Mouse (Mus musculus): ENCODE measurements around the gene Bcat2. TPM values are rescaled to one million over a fixed set of nuclear protein-coding genes. Genes with fewer than 3 reads are reported as not detected.

Bcat2 gene
- polyA plus RNA-seq, 1 experiment from 2014 or later, result 45.4 TPM

GRCm38 (mm10) chr7:45529461-45529860, 40.5 kb upstream of the Bcat2 start:
- 0 out of 2 replicates have a peak, but pooled peaks cover 4% of the 10 kb centered on the region for H3K27me3 ChIP-seq
- H3K9me3 ChIP-seq (replicated peaks), result no peaks in the 10 kb centered on the region
- H3K27ac ChIP-seq, result peak overlapping the region; percentile 34; the same call in 1 of the 2 replicates
- H3K36me3 ChIP-seq, result peaks cover 3% of the 10 kb centered on the region
- no peak overlapping the region for H3K4me3 ChIP-seq (replicated peaks)
- WGBS (ENCODE audit: insufficient replicate concordance), result 5% methylated on average over 6 of the region's 6 CpGs
- ATAC-seq (ENCODE audit: low read depth), result no peak
- H3K9ac ChIP-seq, result peak overlapping the region; percentile 10; the same call in 1 of the 2 replicates
- H3K4me1 ChIP-seq (replicated peaks), result peaks cover 36% of the 10 kb centered on the region
- no peak for DNase-seq
- peak overlapping the region; percentile 24; the same call in 1 of the 2 replicates for H3K4me2 ChIP-seq

- Histone ChIP-seq H3K36me3 (no peaks in the 10 kb centered on the region), H3K4me2 (no peak overlapping the region), H3K9ac (no peak overlapping the region), H3K27me3 (0 out of 2 replicates have a peak, but pooled peaks cover 4% of the 10 kb centered on the region), H3K9me3 (replicated peaks) (no peaks in the 10 kb centered on the region), H3K4me1 (replicated peaks) (peaks cover 28% of the 10 kb centered on the region), H3K4me3 (replicated peaks) (no peak overlapping the region), H3K27ac (no peak overlapping the region)
- DNase-seq (no peak), ATAC-seq (ENCODE audit: low read depth) (no peak)
- 68% methylated on average over 2 of the region's 2 CpGs for WGBS (ENCODE audit: insufficient replicate concordance)
Observed at GRCm38 (mm10) chr7:45530643-45531042, 39.3 kb upstream of the Bcat2 start.

- Histone ChIP-seq H3K36me3 (no peaks in the 10 kb centered on the region), H3K4me1 (replicated peaks) (peaks cover 7% of the 10 kb centered on the region), H3K4me2 (no peak overlapping the region), H3K27ac (no peak overlapping the region), H3K9me3 (replicated peaks) (no peaks in the 10 kb centered on the region), H3K9ac (no peak overlapping the region), H3K27me3 (peaks cover 15% of the 10 kb centered on the region), H3K4me3 (replicated peaks) (no peak overlapping the region)
- 65% methylated on average over 1 of the region's 1 CpGs for WGBS (ENCODE audit: insufficient replicate concordance)
- DNase-seq, result no peak
- ATAC-seq (ENCODE audit: low read depth), result no peak
Observed at GRCm38 (mm10) chr7:45535676-45536075, 34.3 kb upstream of the Bcat2 start.

GRCm38 (mm10) chr7:45537602-45538001, 32.4 kb upstream of the Bcat2 start:
- DNase-seq (no peak), ATAC-seq (ENCODE audit: low read depth) (no peak)
- Histone ChIP-seq H3K9me3 (replicated peaks) (no peaks in the 10 kb centered on the region), H3K4me3 (replicated peaks) (peak overlapping the region; percentile 46), H3K27ac (no peak overlapping the region), H3K4me1 (replicated peaks) (peaks cover 7% of the 10 kb centered on the region), H3K36me3 (no peaks in the 10 kb centered on the region), H3K27me3 (peaks cover 15% of the 10 kb centered on the region), H3K4me2 (peak overlapping the region; percentile 61), H3K9ac (no peak overlapping the region)
- 75% methylated on average over 10 of the region's 10 CpGs for WGBS (ENCODE audit: insufficient replicate concordance)

GRCm38 (mm10) chr7:45538163-45539041, 31.6 kb upstream of the Bcat2 start:
- DNase-seq, result no peak
- Histone ChIP-seq H3K27me3 (peaks cover 14% of the 10 kb centered on the region), H3K9me3 (replicated peaks) (no peaks in the 10 kb centered on the region), H3K9ac (peak overlapping the region; percentile 47), H3K4me1 (replicated peaks) (peaks cover 7% of the 10 kb centered on the region), H3K27ac (no peak overlapping the region), H3K4me2 (peak overlapping the region; percentile 61), H3K36me3 (no peaks in the 10 kb centered on the region), H3K4me3 (replicated peaks) (peak overlapping the region; percentile 46)
- WGBS (ENCODE audit: insufficient replicate concordance), result 7% methylated on average over 27 of the region's 29 CpGs
- ATAC-seq (ENCODE audit: low read depth), result peak; percentile 28; the same call in 1 of the 2 replicates

- no peaks in the 10 kb centered on the region for H3K9me3 ChIP-seq (replicated peaks)
- H3K4me3 ChIP-seq (replicated peaks), result no peak overlapping the region
- H3K9ac ChIP-seq, result no peak overlapping the region
- DNase-seq, result no peak
- peaks cover 15% of the 10 kb centered on the region for H3K27me3 ChIP-seq
- ATAC-seq (ENCODE audit: low read depth), result peak; percentile 14; the same call in 1 of the 2 replicates
- no peak overlapping the region for H3K27ac ChIP-seq
- 64% methylated on average over 3 of the region's 3 CpGs for WGBS (ENCODE audit: insufficient replicate concordance)
- peaks cover 7% of the 10 kb centered on the region for H3K4me1 ChIP-seq (replicated peaks)
- no peaks in the 10 kb centered on the region for H3K36me3 ChIP-seq
- H3K4me2 ChIP-seq, result no peak overlapping the region
Observed at GRCm38 (mm10) chr7:45539095-45539494, 30.9 kb upstream of the Bcat2 start.

GRCm38 (mm10) chr7:45540213-45540612, 29.7 kb upstream of the Bcat2 start:
- Histone ChIP-seq H3K27me3 (peaks cover 16% of the 10 kb centered on the region), H3K4me2 (no peak overlapping the region), H3K4me3 (replicated peaks) (no peak overlapping the region), H3K9ac (no peak overlapping the region), H3K4me1 (replicated peaks) (peaks cover 7% of the 10 kb centered on the region), H3K9me3 (replicated peaks) (peaks cover 5% of the 10 kb centered on the region; the same call in 1 of the 2 replicates), H3K27ac (no peak overlapping the region), H3K36me3 (no peaks in the 10 kb centered on the region)
- no peak for ATAC-seq (ENCODE audit: low read depth)
- 61% methylated on average over 2 of the region's 2 CpGs for WGBS (ENCODE audit: insufficient replicate concordance)
- no peak for DNase-seq

GRCm38 (mm10) chr7:45544525-45544924, 25.4 kb upstream of the Bcat2 start:
- WGBS (ENCODE audit: insufficient replicate concordance), result 50% methylated on average over 1 of the region's 1 CpGs
- H3K27me3 ChIP-seq, result peaks cover 13% of the 10 kb centered on the region
- no peak overlapping the region for H3K4me2 ChIP-seq
- no peak overlapping the region for H3K27ac ChIP-seq
- DNase-seq (no peak), ATAC-seq (ENCODE audit: low read depth) (no peak)
- no peak overlapping the region for H3K9ac ChIP-seq
- no peaks in the 10 kb centered on the region for H3K4me1 ChIP-seq (replicated peaks)
- peaks cover 5% of the 10 kb centered on the region; the same call in 1 of the 2 replicates for H3K9me3 ChIP-seq (replicated peaks)
- H3K36me3 ChIP-seq, result no peaks in the 10 kb centered on the region
- H3K4me3 ChIP-seq (replicated peaks), result no peak overlapping the region

GRCm38 (mm10) chr7:45549641-45550436, 20.1 kb upstream of the Bcat2 start:
- DNase-seq, result no peak
- no peak overlapping the region for H3K9ac ChIP-seq
- 75% methylated on average over 16 of the region's 16 CpGs for WGBS (ENCODE audit: insufficient replicate concordance)
- H3K27me3 ChIP-seq, result 0 out of 2 replicates have a peak, but pooled peaks cover 9% of the 10 kb centered on the region
- H3K36me3 ChIP-seq, result no peaks in the 10 kb centered on the region
- no peak for ATAC-seq (ENCODE audit: low read depth)
- H3K27ac ChIP-seq, result no peak overlapping the region
- H3K4me2 ChIP-seq, result no peak overlapping the region
- peaks cover 16% of the 10 kb centered on the region for H3K4me1 ChIP-seq (replicated peaks)
- H3K4me3 ChIP-seq (replicated peaks), result no peak overlapping the region
- H3K9me3 ChIP-seq (replicated peaks), result no peaks in the 10 kb centered on the region

GRCm38 (mm10) chr7:45550821-45551511, 19.0 kb upstream of the Bcat2 start:
- Histone ChIP-seq H3K36me3 (no peaks in the 10 kb centered on the region), H3K27ac (no peak overlapping the region), H3K9me3 (replicated peaks) (no peaks in the 10 kb centered on the region), H3K4me2 (no peak overlapping the region), H3K27me3 (0 out of 2 replicates have a peak, but pooled peaks cover 9% of the 10 kb centered on the region), H3K9ac (no peak overlapping the region), H3K4me1 (replicated peaks) (peaks cover 16% of the 10 kb centered on the region), H3K4me3 (replicated peaks) (no peak overlapping the region)
- 71% methylated on average over 11 of the region's 11 CpGs for WGBS (ENCODE audit: insufficient replicate concordance)
- DNase-seq (no peak), ATAC-seq (ENCODE audit: low read depth) (no peak)

- Histone ChIP-seq H3K9ac (no peak overlapping the region), H3K4me1 (replicated peaks) (peaks cover 22% of the 10 kb centered on the region), H3K27ac (no peak overlapping the region), H3K27me3 (0 out of 2 replicates have a peak, but pooled peaks cover 9% of the 10 kb centered on the region), H3K9me3 (replicated peaks) (no peaks in the 10 kb centered on the region), H3K36me3 (no peaks in the 10 kb centered on the region), H3K4me3 (replicated peaks) (no peak overlapping the region), H3K4me2 (no peak overlapping the region)
- WGBS (ENCODE audit: insufficient replicate concordance), result 65% methylated on average over 8 of the region's 8 CpGs
- no peak for DNase-seq
- no peak for ATAC-seq (ENCODE audit: low read depth)
Observed at GRCm38 (mm10) chr7:45551512-45551883, 18.5 kb upstream of the Bcat2 start.

Data from liver, embryonic 13.5 days (tissue).